Mouse (Mus musculus) liver, adult 2 months (tissue): Measurements from ENCODE around the gene Mest. TPM values are rescaled to one million over a fixed set of nuclear protein-coding genes. Genes with fewer than 3 reads are reported as not detected.

ENCODE experiments used
- DNase-seq: peaks from one replicate; pipeline ENCODE4 v3.0.0-alpha.2; 2011; ENCODE audit warnings: low read depth, low spot score; ENCODE audit errors: extremely low read depth
- H3K27ac ChIP-seq: fragments of 200-500 bp; replicated peaks from 2 replicates; pipeline ENCODE4 v1.5.1; 2012; ENCODE audit warnings: low read depth, mild to moderate bottlenecking, control low read depth, inconsistent platforms, low read length; ENCODE audit not compliant: insufficient read depth
- H3K27me3 ChIP-seq: fragments of 200-500 bp; 2 replicates; pipeline ENCODE4 v1.6.1; 2012; ENCODE audit warnings: mild to moderate bottlenecking, moderate library complexity, low read length, inconsistent platforms; ENCODE audit not compliant: control insufficient read depth, insufficient read depth
- H3K36me3 ChIP-seq: fragments of 200-500 bp; 2 replicates; pipeline ENCODE4 v1.6.1; 2012; ENCODE audit warnings: low read length, inconsistent platforms; ENCODE audit not compliant: control insufficient read depth, insufficient read depth
- H3K4me1 ChIP-seq: fragments of 200-500 bp; 2 replicates; pipeline ENCODE4 v1.6.1; 2011; ENCODE audit warnings: low read length; ENCODE audit not compliant: control insufficient read depth, insufficient read depth
- H3K4me3 ChIP-seq: fragments of 200-500 bp; 2 replicates; pipeline ENCODE4 v1.5.1; 2011; ENCODE audit warnings: low read depth, mild to moderate bottlenecking, control low read depth, low read length, moderate library complexity; ENCODE audit not compliant: insufficient read depth
- H3K79me2 ChIP-seq: fragments of 200-500 bp; 2 replicates; pipeline ENCODE4 v1.6.1; 2012; ENCODE audit warnings: inconsistent platforms, mild to moderate bottlenecking, low read length, moderate library complexity; ENCODE audit not compliant: control insufficient read depth, insufficient read depth
- H3K9ac ChIP-seq: fragments of 200-500 bp; 2 replicates; pipeline ENCODE4 v1.6.1; 2012; ENCODE audit warnings: low read depth, mild to moderate bottlenecking, control low read depth, inconsistent platforms, low read length
- CTCF ChIP-seq: fragments of 200-500 bp; IDR thresholded peaks from 2 replicates; pipeline ENCODE4 v1.5.1; 2011; ENCODE audit warnings: low read depth, low read length, control low read depth
- POLR2A ChIP-seq: fragments of 200-500 bp; IDR thresholded peaks from 2 replicates; pipeline ENCODE4 v1.6.1; 2011; ENCODE audit warnings: low read length, control low read depth; ENCODE audit not compliant: insufficient read depth; ENCODE audit errors: extremely low read depth
- WGBS: fragments of 180-500 bp; shearing (Covaris S2); methylation state at CpG from one replicate; pipeline ENCODE4 v1.1.7; 2018; 5-methylcytosine and 5-hydroxymethylcytosine counted together
- polyA plus RNA-seq: library from polyadenylated mRNA; depleted of rRNA; stranded (reverse); fragments of >200 nt; gene quantifications from 2 replicates; pipeline ENCODE4 v1.2.3, GENCODE M21; 2012; rRNA removed
- total RNA-seq: library from RNA; depleted of rRNA; stranded (reverse); fragments of >200 nt; gene quantifications from 2 replicates; pipeline ENCODE4 v1.2.3, GENCODE M21; 2014; rRNA removed

Gene Mest
- total and polyA plus RNA-seq, 2 experiments = 1.9 to 7.1 TPM

DNA sequence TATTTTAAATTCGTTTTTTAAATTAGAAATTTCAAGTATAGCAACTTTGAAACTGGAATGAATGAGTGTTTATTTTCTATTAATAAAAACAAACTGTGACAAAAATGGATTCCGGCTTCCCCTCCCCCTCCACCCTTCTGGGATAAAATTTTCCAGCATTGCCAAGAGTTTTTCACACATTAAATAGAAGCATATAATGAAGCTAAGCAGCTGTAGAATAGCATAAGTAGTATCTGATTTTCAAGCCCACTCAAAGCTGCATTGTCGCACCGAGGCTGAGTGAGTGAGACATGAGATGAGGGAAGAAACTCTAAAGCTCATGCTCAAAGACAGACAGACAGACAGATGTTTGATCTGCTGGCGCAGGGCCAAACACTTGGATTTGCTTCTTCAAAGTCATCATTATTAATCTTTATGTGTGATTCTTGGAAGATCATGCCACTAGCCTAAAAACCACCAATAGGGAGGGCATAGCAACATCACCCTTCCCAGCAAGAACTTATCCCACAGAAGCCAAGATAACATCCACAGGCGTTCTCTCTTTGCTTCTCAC lies 25.1 kb downstream of the Mest start:
- no peak for TF ChIP-seq POLR2A
- no peak for TF ChIP-seq CTCF
- H3K27me3 ChIP-seq = no peaks in the 10 kb centered on the region
- 93% methylated on average over 6 of the region's 6 CpGs for WGBS

GRCm38 (mm10) chr6:30749042-30749689 lies 25.8 kb downstream of the Mest start:
- Histone ChIP-seq H3K79me2 (no peaks in the 10 kb centered on the region), H3K27ac (no peak overlapping the region), H3K36me3 (peaks cover 30% of the 10 kb centered on the region), H3K4me1 (no peaks in the 10 kb centered on the region), H3K9ac (no peak overlapping the region), H3K4me3 (no peak overlapping the region), H3K27me3 (no peaks in the 10 kb centered on the region)
- TF ChIP-seq POLR2A = no peak
- WGBS = 85% methylated on average over 2 of the region's 2 CpGs
- DNase-seq = no peak

More for the DNA sequence above, 25.1 kb downstream of the Mest start:
- Histone ChIP-seq H3K79me2 (no peaks in the 10 kb centered on the region), H3K4me3 (no peak overlapping the region), H3K9ac (no peak overlapping the region), H3K36me3 (peaks cover 33% of the 10 kb centered on the region), H3K4me1 (no peaks in the 10 kb centered on the region), H3K27ac (no peak overlapping the region)
- DNase-seq = no peak

DNA sequence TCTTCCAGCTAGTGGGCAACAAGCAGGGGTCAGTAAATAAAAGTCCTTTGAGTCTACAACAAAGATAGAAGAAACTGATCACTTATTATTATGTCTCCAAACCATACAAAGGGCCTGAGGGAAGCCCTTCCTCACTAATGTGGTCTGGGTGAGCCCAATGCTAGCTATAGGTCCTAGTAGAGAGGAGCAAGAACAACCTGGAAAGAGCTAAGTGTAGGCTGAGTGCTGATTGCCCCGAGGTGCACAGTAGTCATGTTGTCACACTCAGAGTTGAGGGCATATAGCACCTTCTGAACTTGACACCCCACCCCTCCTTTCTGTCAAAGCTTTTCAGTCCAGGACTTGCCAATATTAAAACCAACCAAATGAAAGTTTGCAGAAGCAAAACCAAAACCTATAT lies 26.5 kb downstream of the Mest start:
- H3K4me1 ChIP-seq = no peaks in the 10 kb centered on the region
- 74% methylated on average over 1 of the region's 1 CpGs for WGBS
- H3K9ac ChIP-seq = no peak overlapping the region
- TF ChIP-seq POLR2A (no peak), CTCF (no peak)
- no peak for DNase-seq
- no peak overlapping the region for H3K27ac ChIP-seq
- no peaks in the 10 kb centered on the region for H3K79me2 ChIP-seq
- no peak overlapping the region for H3K4me3 ChIP-seq
- H3K27me3 ChIP-seq = no peaks in the 10 kb centered on the region
- peaks cover 27% of the 10 kb centered on the region for H3K36me3 ChIP-seq

DNA sequence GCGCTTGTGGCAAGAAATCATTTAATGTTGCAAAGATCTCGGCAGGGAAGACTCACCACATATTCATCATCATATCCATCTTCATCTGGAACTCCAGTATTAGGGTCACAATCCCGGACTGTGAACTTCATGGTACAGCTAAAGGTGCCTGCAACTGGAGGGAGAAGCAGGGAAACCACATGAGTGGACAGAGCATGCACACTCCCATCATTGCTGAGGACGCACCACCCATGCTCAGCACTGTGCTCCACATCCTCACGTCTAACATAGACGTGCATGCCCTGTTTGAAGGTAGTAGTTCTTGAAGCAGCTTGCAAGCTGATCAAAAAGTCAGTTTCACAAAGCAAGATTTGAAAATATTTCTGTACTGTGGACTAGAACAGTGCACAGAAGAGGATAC lies 27.1 kb downstream of the Mest start:
- Histone ChIP-seq H3K4me3 (no peak overlapping the region), H3K9ac (no peak overlapping the region), H3K79me2 (no peaks in the 10 kb centered on the region)

DNA sequence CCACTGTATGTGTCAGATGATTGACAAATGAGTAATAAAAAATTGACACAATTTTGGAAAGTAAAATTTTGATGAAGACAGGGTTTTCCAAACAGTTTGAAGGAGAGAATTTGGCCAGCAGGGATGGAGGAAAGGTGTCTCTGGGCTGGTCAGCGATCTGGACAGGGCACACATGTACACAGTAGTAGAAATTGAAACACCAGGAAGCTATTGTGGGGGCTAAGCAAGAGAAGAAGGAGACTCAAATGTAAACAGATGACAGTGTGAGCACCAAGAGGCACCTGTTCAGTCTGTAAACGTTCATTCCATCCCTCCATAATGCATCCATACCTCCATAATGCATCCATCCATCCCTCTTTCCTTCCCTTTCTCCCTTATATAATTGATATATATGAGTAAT lies 27.9 kb downstream of the Mest start:
- no peaks in the 10 kb centered on the region for H3K27me3 ChIP-seq
- WGBS = 78% methylated on average over 2 of the region's 2 CpGs
- H3K9ac ChIP-seq = no peak overlapping the region
- no peak overlapping the region for H3K4me3 ChIP-seq
- TF ChIP-seq CTCF (no peak), POLR2A (no peak)
- H3K79me2 ChIP-seq = no peaks in the 10 kb centered on the region
- H3K27ac ChIP-seq = no peak overlapping the region
- DNase-seq = no peak
- peaks cover 26% of the 10 kb centered on the region for H3K36me3 ChIP-seq
- no peaks in the 10 kb centered on the region for H3K4me1 ChIP-seq

More for the DNA sequence above, 27.1 kb downstream of the Mest start:
- peaks cover 27% of the 10 kb centered on the region for H3K36me3 ChIP-seq
- 90% methylated on average over 6 of the region's 6 CpGs for WGBS
- no peak overlapping the region for H3K27ac ChIP-seq
- no peak for DNase-seq
- TF ChIP-seq POLR2A (no peak), CTCF (no peak)
- H3K27me3 ChIP-seq = no peaks in the 10 kb centered on the region
- no peaks in the 10 kb centered on the region for H3K4me1 ChIP-seq

Other genes starting within 250 kb of the Mest start
- 9.2 and 12.0 TPM in 2 replicates for gene Tmem209, start 213.8 kb upstream of the Mest start, total RNA-seq
- gene Tmem209, start 213.8 kb upstream of the Mest start, polyA plus RNA-seq = 18.4 and 23.5 TPM in 2 replicates
- 0.20 TPM in 1 of 2 replicates, not detected in the other for gene Ssmem1, start 213.7 kb upstream of the Mest start, total RNA-seq
- gene Ssmem1, start 213.7 kb upstream of the Mest start, polyA plus RNA-seq = not detected in 2 replicates
- 6.5 and 32.6 TPM in 2 replicates for gene Cpa2, start 182.0 kb upstream of the Mest start, total RNA-seq
- 0.12 TPM in 1 of 2 replicates, not detected in the other for gene Cpa2, start 182.0 kb upstream of the Mest start, polyA plus RNA-seq
- not detected in 2 replicates for gene Cpa4, start 155.2 kb upstream of the Mest start, total RNA-seq
- not detected in 2 replicates for gene Cpa4, start 155.2 kb upstream of the Mest start, polyA plus RNA-seq
- gene Cpa5, start 112.5 kb upstream of the Mest start, total RNA-seq = not detected in 2 replicates
- gene Cpa5, start 112.5 kb upstream of the Mest start, polyA plus RNA-seq = not detected in 2 replicates
- gene Cpa1, start 84.3 kb upstream of the Mest start, total RNA-seq = 23.2 and 76.8 TPM in 2 replicates
- gene Cpa1, start 84.3 kb upstream of the Mest start, polyA plus RNA-seq = 0.26 and 0.58 TPM in 2 replicates
- gene Cep41, start 29.8 kb upstream of the Mest start, total RNA-seq = 2.5 TPM in 2 replicates
- gene Cep41, start 29.8 kb upstream of the Mest start, polyA plus RNA-seq = 1.3 and 1.4 TPM in 2 replicates
- gene Copg2, start 173.2 kb downstream of the Mest start, total RNA-seq = 26.9 and 27.6 TPM in 2 replicates
- 7.0 and 7.5 TPM in 2 replicates for gene Copg2, start 173.2 kb downstream of the Mest start, polyA plus RNA-seq
- gene Tsga13, start 192.0 kb downstream of the Mest start, total RNA-seq = not detected in 2 replicates
- gene Tsga13, start 192.0 kb downstream of the Mest start, polyA plus RNA-seq = not detected in 2 replicates
- gene Klf14, start 235.5 kb downstream of the Mest start, total RNA-seq = not detected in 2 replicates
- gene Klf14, start 235.5 kb downstream of the Mest start, polyA plus RNA-seq = not detected in 2 replicates